Mouse (Mus musculus) small intestine, adult 2 months (tissue): ENCODE results near the gene Fiz1.

ENCODE experiments used
- CTCF ChIP-seq: fragments of 200-500 bp; IDR thresholded peaks from 2 replicates; pipeline ENCODE4 v1.5.1; 2012; ENCODE audit warnings: low read depth, mild to moderate bottlenecking, control low read depth, inconsistent platforms, low read length, moderate library complexity, mixed read lengths; ENCODE audit not compliant: insufficient replicate concordance, insufficient read length; ENCODE audit errors: extremely low read depth
- POLR2A ChIP-seq: fragments of 200-500 bp; IDR thresholded peaks from 2 replicates; pipeline ENCODE4 v1.6.1; 2012; ENCODE audit warnings: low read depth, mild to moderate bottlenecking, control low read depth, inconsistent platforms, low read length, moderate library complexity

GRCm38 (mm10) chr7:4972321-4973047 is 42.0 kb downstream of the Fiz1 start:
- TF ChIP-seq POLR2A (no peak), CTCF (no peak)
